13 mouse cellular contexts compared by ENCODE assay signal in genomic region chr4:63580078-63580477, GRCm38 (mm10). TPM values are rescaled to one million over a fixed set of nuclear protein-coding genes. Genes with fewer than 3 reads are reported as not detected.
DNase-seq lines count a peak whose midpoint lies in the region; ATAC-seq lines count a peak whose summit lies in the region.
"Had no signal": no experiment of that assay in that cellular context is flagged by ENCODE, and none has a peak within 500 bp of the region (broad histone marks: within the 10 kb centered on the region; RNA-seq: fewer than 3 reads in every experiment).

No protein-coding gene starts in this region.

- 21% methylated on average over 6 of the region's 6 CpGs for WGBS in hindbrain, embryonic 12.5 days
- 12% methylated on average over 6 of the region's 6 CpGs for WGBS in midbrain, embryonic 13.5 days

- H3K27me3 ChIP-seq in hindbrain, embryonic 12.5 days: no peaks in the 10 kb centered on the region
- no peaks in the 10 kb centered on the region for H3K27me3 ChIP-seq in midbrain, embryonic 13.5 days
- H3K27me3 ChIP-seq: lung, embryonic 15.5 days had no signal

- no peak overlapping the region for H3K9ac ChIP-seq in hindbrain, embryonic 12.5 days
- 0 out of 2 replicates have a peak overlapping the region, but pooled peaks have one; percentile 4 for H3K9ac ChIP-seq in midbrain, embryonic 13.5 days (replicated peaks)
- H3K9ac ChIP-seq: lung, embryonic 15.5 days had no signal

- no peaks in the 10 kb centered on the region for H3K36me3 ChIP-seq in hindbrain, embryonic 12.5 days
- no peaks in the 10 kb centered on the region for H3K36me3 ChIP-seq in midbrain, embryonic 13.5 days
- H3K36me3 ChIP-seq: lung, embryonic 15.5 days had no signal

- no peak overlapping the region for H3K4me3 ChIP-seq in hindbrain, embryonic 12.5 days
- H3K4me3 ChIP-seq in midbrain, embryonic 13.5 days (replicated peaks): no peak overlapping the region
- H3K4me3 ChIP-seq: left cerebral cortex, adult 2 months; lung, embryonic 15.5 days had no signal

- peaks cover 8% of the 10 kb centered on the region for H3K4me1 ChIP-seq in hindbrain, embryonic 12.5 days
- peaks cover 9% of the 10 kb centered on the region for H3K4me1 ChIP-seq in midbrain, embryonic 13.5 days (replicated peaks)
- H3K4me1 ChIP-seq: lung, embryonic 15.5 days had no signal

- H3K4me2 ChIP-seq in hindbrain, embryonic 12.5 days (replicated peaks): no peak overlapping the region
- no peak overlapping the region for H3K4me2 ChIP-seq in midbrain, embryonic 13.5 days (replicated peaks)
- H3K4me2 ChIP-seq: lung, embryonic 15.5 days had no signal

- peak; percentile 78 for ATAC-seq in hindbrain, embryonic 12.5 days (ENCODE audit: low FRiP score)
- ATAC-seq in midbrain, embryonic 13.5 days: peak; percentile 88
- ATAC-seq: intestine, postnatal 0 days had no signal

- peaks cover 6% of the 10 kb centered on the region; the same call in 1 of the 2 replicates for H3K9me3 ChIP-seq in hindbrain, embryonic 12.5 days (replicated peaks)
- no peaks in the 10 kb centered on the region for H3K9me3 ChIP-seq in midbrain, embryonic 13.5 days
- H3K9me3 ChIP-seq: lung, embryonic 15.5 days had no signal

- H3K27ac ChIP-seq in hindbrain, embryonic 12.5 days: 0 out of 2 replicates have a peak overlapping the region, but pooled peaks have one; percentile 30
- peak overlapping the region; percentile 45; the same call in 1 of the 2 replicates for H3K27ac ChIP-seq in midbrain, embryonic 13.5 days
- H3K27ac ChIP-seq: left cerebral cortex, adult 2 months; lung, embryonic 15.5 days had no signal

- peak; percentile 12 for DNase-seq in right cerebral cortex, postnatal 4 days
- DNase-seq in right cerebral cortex, postnatal 25 days: no peak
- no peak for DNase-seq in ovary, adult 18-20 months (ENCODE audit: low spot score)
- no peak for DNase-seq in layer of hippocampus, postnatal 25 days (ENCODE audit: extremely low spot score in 1 of 2, low spot score in 1 of 2)
- DNase-seq in right cerebral cortex, postnatal 36 days (ENCODE audit: low spot score in 2 of 2): no peak
- DNase-seq in lung, postnatal 14 days: no peak

RNA-seq across cellular contexts. Expression of gene Tmem268, which starts 21.5 kb away (rescaled TPM):
- polyA plus RNA-seq in hindbrain, embryonic 12.5 days (2016; fragmentation: Nextera tagmentation; extraction: Ambion mirVana): 4.1 and 5.8 TPM in 2 replicates
- polyA plus RNA-seq in midbrain, embryonic 13.5 days (2015; fragmentation: Nextera tagmentation; extraction: Ambion mirVana): 2.7 and 2.8 TPM in 2 replicates
- 1 to 10 TPM; 6.9 to 9.8 TPM for total RNA-seq in layer of hippocampus, postnatal 25 days (2021)

RNA-seq across cellular contexts. Expression of gene Gm11213, which starts 25.0 kb away (rescaled TPM):
- polyA plus RNA-seq in hindbrain, embryonic 12.5 days (2016; fragmentation: Nextera tagmentation; extraction: Ambion mirVana): not detected in 2 replicates
- not detected in 2 replicates for polyA plus RNA-seq in midbrain, embryonic 13.5 days (2015; fragmentation: Nextera tagmentation; extraction: Ambion mirVana)
- not detected for total RNA-seq in layer of hippocampus, postnatal 25 days (2021)
- total RNA-seq: left cerebral cortex, adult 2 months; neutrophil, adult 5-6 weeks had no signal
- polyA plus RNA-seq: intestine, postnatal 0 days; lung, embryonic 15.5 days; stomach, embryonic 16.5 days had no signal

RNA-seq across cellular contexts. Expression of gene Atp6v1g1, which starts 35.5 kb away (rescaled TPM):
- polyA plus RNA-seq in hindbrain, embryonic 12.5 days (2016; fragmentation: Nextera tagmentation; extraction: Ambion mirVana): 365 and 374 TPM in 2 replicates
- polyA plus RNA-seq in midbrain, embryonic 13.5 days (2015; fragmentation: Nextera tagmentation; extraction: Ambion mirVana): 461 and 466 TPM in 2 replicates
- total RNA-seq in layer of hippocampus, postnatal 25 days (2021): 100 to 1,000 TPM; 116 to 143 TPM

RNA-seq across cellular contexts. Expression of gene Tex48, which starts 42.1 kb away (rescaled TPM):
- polyA plus RNA-seq in hindbrain, embryonic 12.5 days (2016; fragmentation: Nextera tagmentation; extraction: Ambion mirVana): not detected in 2 replicates
- polyA plus RNA-seq in midbrain, embryonic 13.5 days (2015; fragmentation: Nextera tagmentation; extraction: Ambion mirVana): not detected in 2 replicates
- total RNA-seq in layer of hippocampus, postnatal 25 days (2021): not detected
- total RNA-seq: left cerebral cortex, adult 2 months; neutrophil, adult 5-6 weeks had no signal
- polyA plus RNA-seq: intestine, postnatal 0 days; lung, embryonic 15.5 days; stomach, embryonic 16.5 days had no signal
